Mouse (Mus musculus) C2C12 (cell line): ENCODE measurements around the gene Ap1b1. TPM values are rescaled to one million over a fixed set of nuclear protein-coding genes. Genes with fewer than 3 reads are reported as not detected.

Source experiments
- H3K27me3 ChIP-seq: one replicate; pipeline ENCODE4 v1.6.1; 2011; ENCODE audit not compliant: control insufficient read depth, insufficient read depth, insufficient read length
- H3K36me3 ChIP-seq: one replicate; pipeline ENCODE4 v1.6.1; 2011; ENCODE audit not compliant: control insufficient read depth, insufficient read depth
- H3K4me3 ChIP-seq: one replicate; pipeline ENCODE4 v1.5.1; 2011; ENCODE audit warnings: mild to moderate bottlenecking, control low read depth; ENCODE audit not compliant: poor library complexity, insufficient read depth, severe bottlenecking
- H3K79me2 ChIP-seq: one replicate; pipeline ENCODE4 v1.6.1; 2011; ENCODE audit not compliant: control insufficient read depth, insufficient read depth
- H3K79me3 ChIP-seq: one replicate; pipeline ENCODE4 v1.6.1; 2011; ENCODE audit warnings: low read depth, control low read depth
- H3ac ChIP-seq: one replicate; pipeline ENCODE3; 2011; ENCODE audit warnings: low read depth; ENCODE audit not compliant: control insufficient read depth, insufficient read length
- CEBPB ChIP-seq: IDR thresholded peaks from one replicate; pipeline ENCODE4 v1.6.1; 2011; ENCODE audit warnings: low read depth, mild to moderate bottlenecking, control low read depth, moderate library complexity
- CTCF ChIP-seq: IDR thresholded peaks from one replicate; pipeline ENCODE4 v1.5.1; 2011; ENCODE audit not compliant: control insufficient read depth, insufficient read depth, insufficient read length
- FOSL1 ChIP-seq: IDR thresholded peaks from one replicate; pipeline ENCODE4 v1.8.0; 2011; ENCODE audit warnings: mild to moderate bottlenecking, low read length; ENCODE audit not compliant: poor library complexity, insufficient read depth, severe bottlenecking
- MAX ChIP-seq: IDR thresholded peaks from one replicate; pipeline ENCODE4 v1.6.1; 2011; ENCODE audit warnings: mild to moderate bottlenecking, control low read depth
- MYOD1 ChIP-seq: IDR thresholded peaks from one replicate; pipeline ENCODE4 v1.6.1; 2011; ENCODE audit warnings: low read depth; ENCODE audit not compliant: control insufficient read depth, insufficient read length
- MYOG ChIP-seq: IDR thresholded peaks from one replicate; pipeline ENCODE4 v1.6.1; 2011; ENCODE audit not compliant: control insufficient read depth, insufficient read length; ENCODE audit errors: extremely low read depth
- USF1 ChIP-seq: IDR thresholded peaks from one replicate; pipeline ENCODE4 v1.6.1; 2011; ENCODE audit warnings: low read depth, mild to moderate bottlenecking, control low read depth, moderate library complexity
- polyA plus RNA-seq: library from polyadenylated mRNA; unstranded; fragments of >200 nt; fragmentation: generic; extraction: Trizol; gene quantifications from one replicate; pipeline ENCODE4 v1.2.1, GENCODE M21; 2012; ENCODE audit warnings: missing spikeins

The Ap1b1 gene
- polyA plus RNA-seq, 1 experiment = 40.9 TPM

DNA sequence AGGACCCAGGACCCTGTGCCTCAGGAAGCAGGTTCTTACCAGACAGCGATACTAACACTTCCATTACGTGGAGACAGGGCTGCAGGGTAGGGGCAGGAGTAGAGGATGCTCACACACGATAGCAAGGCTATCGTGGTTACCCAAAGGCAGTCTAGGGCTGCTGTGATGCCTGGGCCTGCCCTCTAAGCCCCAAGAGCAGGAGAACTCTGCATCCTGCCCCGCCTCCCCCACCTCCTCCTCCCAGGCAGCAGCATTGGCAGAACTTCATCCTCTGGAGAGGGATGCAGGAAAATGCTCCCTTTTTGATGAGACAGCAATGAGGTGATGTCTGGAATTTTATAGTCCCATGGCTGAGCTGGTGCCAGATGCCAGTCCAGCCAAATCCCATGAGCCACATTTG lies 19.7 kb upstream of the Ap1b1 start:
- H3K79me3 ChIP-seq = no peaks in the 10 kb centered on the region
- H3K4me3 ChIP-seq = no peak overlapping the region
- peaks cover 40% of the 10 kb centered on the region for H3K27me3 ChIP-seq
- no peaks in the 10 kb centered on the region for H3K79me2 ChIP-seq
- no peaks in the 10 kb centered on the region for H3K36me3 ChIP-seq
- TF ChIP-seq USF1 (no peak), CEBPB (no peak), CTCF (no peak), MAX (no peak), MYOD1 (no peak), FOSL1 (no peak), MYOG (no peak)
- no peak overlapping the region for H3ac ChIP-seq

DNA sequence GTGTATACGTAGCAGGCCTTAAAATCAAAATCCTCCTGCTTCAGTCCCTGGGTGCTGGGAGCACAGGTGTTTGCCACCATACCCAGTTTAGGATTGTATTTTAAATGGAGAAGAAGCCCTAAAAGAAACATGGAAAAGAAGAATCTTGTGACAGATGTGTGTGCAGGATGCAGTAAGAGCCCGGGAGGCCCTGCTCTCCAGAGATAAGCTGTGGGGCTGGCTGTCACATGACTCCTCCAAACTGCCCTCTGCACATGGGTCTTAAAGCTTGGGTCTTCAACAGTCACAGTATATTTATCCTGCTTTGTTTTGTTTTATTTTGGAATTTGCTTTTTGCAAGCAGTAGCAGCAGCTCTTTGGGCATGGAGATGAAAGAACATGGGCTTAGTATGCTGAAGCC lies 19.1 kb upstream of the Ap1b1 start:
- Histone ChIP-seq H3K79me2 (no peaks in the 10 kb centered on the region), H3K4me3 (no peak overlapping the region), H3K27me3 (peaks cover 40% of the 10 kb centered on the region), H3K79me3 (no peaks in the 10 kb centered on the region), H3K36me3 (no peaks in the 10 kb centered on the region), H3ac (no peak overlapping the region)
- TF ChIP-seq MAX = no peak
- no peak for TF ChIP-seq MYOD1
- no peak for TF ChIP-seq FOSL1
- TF ChIP-seq USF1 = no peak
- TF ChIP-seq CTCF = no peak
- TF ChIP-seq MYOG = no peak
- no peak for TF ChIP-seq CEBPB

DNA sequence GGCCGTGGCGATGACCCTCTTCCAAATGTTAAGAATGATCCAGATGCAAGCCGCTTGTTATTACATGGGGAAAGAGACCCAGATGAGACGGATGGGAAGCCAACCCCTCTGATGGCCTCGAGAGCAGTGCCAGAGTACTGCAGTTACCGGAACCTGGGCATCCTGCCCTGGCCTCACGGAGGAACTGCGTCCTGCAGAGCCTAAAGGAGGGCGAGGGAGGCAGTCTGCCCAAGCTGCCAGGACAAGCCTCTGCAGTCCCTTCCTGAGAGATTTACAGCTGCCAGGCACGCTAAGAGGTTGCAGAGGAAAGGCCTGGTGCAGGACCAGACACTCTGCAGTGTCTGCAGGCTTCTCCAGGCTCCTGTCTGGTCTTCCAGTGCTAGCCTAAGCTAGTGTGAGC lies 18.2 kb upstream of the Ap1b1 start:
- TF ChIP-seq CEBPB (no peak), CTCF (no peak), MAX (no peak), USF1 (no peak), FOSL1 (no peak), MYOG (no peak), MYOD1 (no peak)
- no peak overlapping the region for H3ac ChIP-seq
- H3K36me3 ChIP-seq = no peaks in the 10 kb centered on the region
- H3K4me3 ChIP-seq = no peak overlapping the region
- H3K79me3 ChIP-seq = no peaks in the 10 kb centered on the region
- peaks cover 34% of the 10 kb centered on the region for H3K27me3 ChIP-seq
- no peaks in the 10 kb centered on the region for H3K79me2 ChIP-seq

DNA sequence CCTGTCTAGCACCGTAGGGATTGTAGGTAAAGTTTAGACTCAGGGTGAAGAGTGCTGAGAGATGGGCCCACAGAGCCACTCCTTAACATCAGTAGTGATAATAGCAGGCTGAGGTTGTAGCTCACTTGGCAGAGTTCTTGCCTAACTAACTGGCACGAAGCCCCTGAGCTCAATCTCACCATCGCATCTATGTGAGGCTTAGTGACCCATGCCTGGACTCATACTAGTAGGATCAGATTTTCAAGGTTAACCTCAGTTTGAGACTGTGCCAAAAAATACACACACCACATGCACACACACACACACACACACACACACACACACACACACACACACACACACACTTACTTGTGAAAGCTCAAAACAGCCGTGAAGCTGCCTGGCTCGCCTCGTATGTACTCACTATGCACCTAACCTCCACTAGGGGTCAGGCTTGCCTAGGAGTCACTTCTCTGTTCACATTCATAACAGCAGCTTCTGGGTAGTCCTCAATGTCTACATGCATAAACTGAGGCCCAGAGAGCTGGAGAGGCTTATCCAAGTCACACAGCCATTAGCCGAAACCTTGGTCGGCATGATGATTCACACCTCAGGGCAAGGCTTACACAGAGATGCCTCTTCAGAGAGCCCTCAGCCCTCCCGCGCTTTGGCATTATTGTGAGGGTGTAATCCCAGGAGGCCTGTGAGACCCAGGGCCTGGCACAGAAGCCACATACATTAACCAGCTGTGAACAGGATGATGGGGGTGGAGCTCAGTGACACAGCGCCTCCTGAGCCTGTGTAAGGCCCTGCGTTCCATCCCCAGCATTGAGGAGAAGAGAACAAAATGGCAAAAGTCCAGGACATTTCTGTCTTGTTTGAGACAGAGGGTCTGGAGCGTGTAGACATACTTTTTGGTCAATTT lies 13.4 kb upstream of the Ap1b1 start:
- no peaks in the 10 kb centered on the region for H3K36me3 ChIP-seq
- H3K27me3 ChIP-seq = peaks cover 17% of the 10 kb centered on the region
- H3K79me3 ChIP-seq = no peaks in the 10 kb centered on the region
- no peak overlapping the region for H3ac ChIP-seq
- no peaks in the 10 kb centered on the region for H3K79me2 ChIP-seq
- TF ChIP-seq MYOG = no peak
- no peak for TF ChIP-seq CEBPB
- TF ChIP-seq MYOD1 = no peak
- peak; percentile 76 for TF ChIP-seq CTCF
- no peak for TF ChIP-seq FOSL1
- no peak overlapping the region for H3K4me3 ChIP-seq

DNA sequence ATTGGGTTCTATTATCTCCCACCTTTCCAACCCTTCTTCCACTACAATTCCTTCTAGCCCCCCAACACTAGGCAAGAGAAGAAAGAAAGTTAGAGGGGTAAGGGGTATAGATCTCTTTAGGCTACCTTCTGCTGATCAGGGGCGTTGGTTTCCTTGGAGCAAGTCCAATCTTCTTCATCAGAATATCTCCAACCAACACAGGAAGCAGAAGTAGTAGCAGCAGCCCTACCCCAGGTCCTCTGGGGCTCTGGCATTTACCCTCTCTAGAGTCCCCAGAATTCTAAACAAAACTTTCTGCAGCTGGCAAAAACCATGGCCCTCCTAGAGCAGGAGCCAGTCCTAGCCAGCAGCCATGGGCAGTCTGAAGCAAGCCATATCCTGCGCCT lies 12.8 kb upstream of the Ap1b1 start:
- peaks cover 11% of the 10 kb centered on the region for H3K27me3 ChIP-seq
- H3K36me3 ChIP-seq = no peaks in the 10 kb centered on the region
- H3K79me2 ChIP-seq = no peaks in the 10 kb centered on the region
- no peak overlapping the region for H3K4me3 ChIP-seq
- no peak overlapping the region for H3ac ChIP-seq
- no peaks in the 10 kb centered on the region for H3K79me3 ChIP-seq
- TF ChIP-seq MYOG = no peak
- no peak for TF ChIP-seq MYOD1
- no peak for TF ChIP-seq CTCF
- no peak for TF ChIP-seq MAX
- no peak for TF ChIP-seq USF1
- no peak for TF ChIP-seq CEBPB
- TF ChIP-seq FOSL1 = no peak

DNA sequence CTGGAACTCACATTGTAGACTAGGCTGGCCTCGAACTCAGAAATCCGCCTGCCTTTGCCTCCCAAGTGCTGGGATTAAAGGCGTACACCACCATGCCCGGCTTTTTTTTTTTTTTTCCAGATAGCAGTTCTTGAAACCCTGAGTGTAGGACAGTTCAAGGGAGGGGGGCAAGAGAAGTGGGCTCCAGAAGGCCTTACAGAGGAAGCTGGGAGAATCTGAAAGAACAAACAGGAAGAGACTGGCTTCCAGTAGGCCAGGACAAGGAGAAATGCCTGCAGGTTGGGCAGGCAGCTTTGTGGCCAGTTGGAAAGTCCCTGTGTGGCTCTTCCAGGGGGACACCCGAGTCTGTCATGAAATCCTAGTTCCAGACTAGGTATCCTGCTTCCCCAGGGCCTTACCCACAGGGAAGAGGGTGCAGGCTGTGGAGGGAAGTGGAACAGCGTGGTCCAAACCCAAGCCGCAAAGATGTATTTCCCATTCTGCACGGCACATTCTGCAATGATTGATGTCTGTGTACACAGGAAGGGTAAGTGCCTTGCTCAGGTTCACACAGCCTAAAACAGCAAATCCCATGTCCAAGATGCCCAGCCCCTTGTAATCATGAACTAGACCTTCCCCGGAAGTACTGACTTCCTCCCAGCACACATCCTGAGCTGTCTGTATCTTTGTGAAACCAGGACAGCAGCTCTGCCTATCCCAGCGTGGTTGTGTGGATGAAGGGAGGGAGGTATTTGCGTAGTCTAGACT lies 12.1 kb upstream of the Ap1b1 start:
- TF ChIP-seq USF1 (no peak), CEBPB (no peak), MYOD1 (no peak), MAX (no peak), CTCF (no peak)
- Histone ChIP-seq H3ac (no peak overlapping the region), H3K4me3 (no peak overlapping the region), H3K27me3 (peaks cover 6% of the 10 kb centered on the region), H3K79me2 (no peaks in the 10 kb centered on the region), H3K79me3 (no peaks in the 10 kb centered on the region), H3K36me3 (no peaks in the 10 kb centered on the region)
